Mouse (Mus musculus) liver, adult 2 months (tissue): ENCODE measurements at regions not wholly inside any gene's neighbourhood (a gene's known extent, or its start where the extent isn't known, plus 50 kb on each side); places are given as distances from the start of the nearest gene placed in this dataset.

Experiments
- DNase-seq: peaks from one replicate; pipeline ENCODE4 v3.0.0-alpha.2; 2011; ENCODE audit warnings: low read depth, low spot score; ENCODE audit errors: extremely low read depth
- H3K27ac ChIP-seq: fragments of 200-500 bp; replicated peaks from 2 replicates; pipeline ENCODE4 v1.5.1; 2012; ENCODE audit warnings: low read depth, mild to moderate bottlenecking, control low read depth, inconsistent platforms, low read length; ENCODE audit not compliant: insufficient read depth
- H3K27me3 ChIP-seq: fragments of 200-500 bp; 2 replicates; pipeline ENCODE4 v1.6.1; 2012; ENCODE audit warnings: mild to moderate bottlenecking, moderate library complexity, low read length, inconsistent platforms; ENCODE audit not compliant: control insufficient read depth, insufficient read depth
- H3K36me3 ChIP-seq: fragments of 200-500 bp; 2 replicates; pipeline ENCODE4 v1.6.1; 2012; ENCODE audit warnings: low read length, inconsistent platforms; ENCODE audit not compliant: control insufficient read depth, insufficient read depth
- H3K4me1 ChIP-seq: fragments of 200-500 bp; 2 replicates; pipeline ENCODE4 v1.6.1; 2011; ENCODE audit warnings: low read length; ENCODE audit not compliant: control insufficient read depth, insufficient read depth
- H3K4me3 ChIP-seq: fragments of 200-500 bp; 2 replicates; pipeline ENCODE4 v1.5.1; 2011; ENCODE audit warnings: low read depth, mild to moderate bottlenecking, control low read depth, low read length, moderate library complexity; ENCODE audit not compliant: insufficient read depth
- H3K79me2 ChIP-seq: fragments of 200-500 bp; 2 replicates; pipeline ENCODE4 v1.6.1; 2012; ENCODE audit warnings: inconsistent platforms, mild to moderate bottlenecking, low read length, moderate library complexity; ENCODE audit not compliant: control insufficient read depth, insufficient read depth
- H3K9ac ChIP-seq: fragments of 200-500 bp; 2 replicates; pipeline ENCODE4 v1.6.1; 2012; ENCODE audit warnings: low read depth, mild to moderate bottlenecking, control low read depth, inconsistent platforms, low read length
- CTCF ChIP-seq: fragments of 200-500 bp; IDR thresholded peaks from 2 replicates; pipeline ENCODE4 v1.5.1; 2011; ENCODE audit warnings: low read depth, low read length, control low read depth
- POLR2A ChIP-seq: fragments of 200-500 bp; IDR thresholded peaks from 2 replicates; pipeline ENCODE4 v1.6.1; 2011; ENCODE audit warnings: low read length, control low read depth; ENCODE audit not compliant: insufficient read depth; ENCODE audit errors: extremely low read depth
- WGBS: fragments of 180-500 bp; shearing (Covaris S2); methylation state at CpG from one replicate; pipeline ENCODE4 v1.1.7; 2018; 5-methylcytosine and 5-hydroxymethylcytosine counted together

DNA sequence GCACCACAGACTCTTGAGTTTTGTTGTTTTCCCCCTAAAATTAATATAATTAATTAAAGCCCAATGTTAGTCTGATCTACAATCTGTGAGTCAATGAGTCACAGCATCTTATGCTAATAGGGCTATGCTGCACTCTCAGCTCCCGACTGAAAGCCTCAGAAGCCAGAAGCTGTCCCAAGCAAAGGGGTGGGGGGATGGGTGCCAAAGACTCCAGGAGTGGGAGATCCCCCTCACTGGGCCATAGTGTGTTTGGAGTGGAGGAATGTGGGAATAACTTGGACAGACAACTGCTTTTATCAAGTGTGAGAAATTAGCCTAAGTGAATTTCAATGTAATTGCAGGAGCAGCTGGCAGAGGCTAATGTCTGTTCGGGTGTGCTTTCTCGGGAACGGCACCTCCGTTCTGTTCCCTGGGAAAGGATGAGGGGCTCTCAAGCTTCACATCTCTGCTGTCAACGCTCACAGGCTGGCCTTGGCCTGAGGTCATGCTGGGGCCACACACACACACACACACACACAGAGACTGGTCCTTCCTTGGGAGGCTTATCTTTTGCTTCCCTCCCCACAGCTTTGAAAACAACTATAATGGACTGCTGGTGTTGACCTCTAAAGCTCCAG, 124.2 kb upstream of the 1700016C15Rik start:
- H3K36me3 ChIP-seq = no peaks in the 10 kb centered on the region
- no peak overlapping the region for H3K4me3 ChIP-seq
- H3K9ac ChIP-seq = no peak overlapping the region
- TF ChIP-seq CTCF (no peak), POLR2A (no peak)
- DNase-seq = no peak
- no peaks in the 10 kb centered on the region for H3K79me2 ChIP-seq
- no peak overlapping the region for H3K27ac ChIP-seq
- H3K4me1 ChIP-seq = no peaks in the 10 kb centered on the region
- WGBS = 51% methylated on average over 6 of the region's 6 CpGs
- no peaks in the 10 kb centered on the region for H3K27me3 ChIP-seq

GRCm38 (mm10) chr1:177607565-177607964, 122.0 kb upstream of the 1700016C15Rik start:
- H3K9ac ChIP-seq = no peak overlapping the region
- TF ChIP-seq CTCF (no peak), POLR2A (no peak)
- no peaks in the 10 kb centered on the region for H3K36me3 ChIP-seq
- no peaks in the 10 kb centered on the region for H3K4me1 ChIP-seq
- no peak for DNase-seq
- no peaks in the 10 kb centered on the region for H3K27me3 ChIP-seq
- WGBS = 65% methylated on average over 2 of the region's 2 CpGs
- H3K27ac ChIP-seq = no peak overlapping the region
- no peak overlapping the region for H3K4me3 ChIP-seq
- no peaks in the 10 kb centered on the region for H3K79me2 ChIP-seq

DNA sequence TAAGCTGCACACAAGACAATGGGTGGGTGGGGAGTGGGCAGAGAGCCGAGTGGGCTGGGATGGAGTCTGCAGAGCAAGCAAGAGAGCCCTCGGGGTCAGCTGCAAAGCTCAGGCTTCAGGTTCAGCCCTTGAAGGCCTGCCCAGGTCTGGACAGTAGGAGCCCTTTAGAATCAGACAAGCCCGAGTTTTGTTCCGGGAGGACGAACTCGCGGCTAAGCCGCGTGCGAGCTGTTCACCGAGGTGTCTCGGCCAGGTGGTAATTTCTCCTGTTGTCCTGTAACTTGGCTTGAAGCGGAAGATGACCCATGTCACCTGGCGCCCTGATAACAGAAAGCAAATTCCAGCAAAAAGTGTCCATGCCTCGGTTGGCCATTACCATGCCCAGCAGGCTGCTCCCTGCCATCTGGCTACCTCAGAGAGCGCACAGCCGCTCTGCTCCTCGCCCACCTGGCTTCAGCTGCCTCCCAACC, 121.0 kb upstream of the 1700016C15Rik start:
- WGBS = 90% methylated on average over 18 of the region's 18 CpGs

DNA sequence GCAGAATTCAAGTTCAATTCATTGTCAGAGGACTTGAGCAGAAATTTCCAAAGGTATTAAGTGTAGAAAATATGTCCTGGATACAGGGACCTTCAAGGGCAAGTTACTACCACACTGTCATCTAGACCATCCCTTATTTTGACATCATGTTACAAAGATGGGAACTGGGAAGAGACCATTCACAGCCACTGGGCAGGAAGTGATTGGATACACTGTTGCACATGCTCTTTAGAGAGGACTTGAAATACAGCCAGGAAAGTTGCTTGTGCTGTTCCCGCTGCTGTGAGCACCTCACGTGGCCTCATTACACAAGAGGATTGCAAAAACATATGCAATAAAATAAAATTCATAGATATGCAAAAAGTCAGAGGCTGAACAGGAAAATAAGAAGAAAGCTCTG, 120.4 kb upstream of the 1700016C15Rik start:
- TF ChIP-seq POLR2A = no peak
- TF ChIP-seq CTCF = no peak
- Histone ChIP-seq H3K4me3 (no peak overlapping the region), H3K36me3 (no peaks in the 10 kb centered on the region), H3K4me1 (no peaks in the 10 kb centered on the region), H3K27me3 (no peaks in the 10 kb centered on the region), H3K79me2 (no peaks in the 10 kb centered on the region), H3K27ac (no peak overlapping the region), H3K9ac (no peak overlapping the region)
- no peak for DNase-seq
- 52% methylated on average over 2 of the region's 2 CpGs for WGBS

More for the DNA sequence above, 121.0 kb upstream of the 1700016C15Rik start:
- Histone ChIP-seq H3K27ac (no peak overlapping the region), H3K27me3 (no peaks in the 10 kb centered on the region), H3K4me1 (no peaks in the 10 kb centered on the region), H3K79me2 (no peaks in the 10 kb centered on the region), H3K9ac (no peak overlapping the region), H3K36me3 (no peaks in the 10 kb centered on the region), H3K4me3 (no peak overlapping the region)
- TF ChIP-seq CTCF (no peak), POLR2A (no peak)
- no peak for DNase-seq

DNA sequence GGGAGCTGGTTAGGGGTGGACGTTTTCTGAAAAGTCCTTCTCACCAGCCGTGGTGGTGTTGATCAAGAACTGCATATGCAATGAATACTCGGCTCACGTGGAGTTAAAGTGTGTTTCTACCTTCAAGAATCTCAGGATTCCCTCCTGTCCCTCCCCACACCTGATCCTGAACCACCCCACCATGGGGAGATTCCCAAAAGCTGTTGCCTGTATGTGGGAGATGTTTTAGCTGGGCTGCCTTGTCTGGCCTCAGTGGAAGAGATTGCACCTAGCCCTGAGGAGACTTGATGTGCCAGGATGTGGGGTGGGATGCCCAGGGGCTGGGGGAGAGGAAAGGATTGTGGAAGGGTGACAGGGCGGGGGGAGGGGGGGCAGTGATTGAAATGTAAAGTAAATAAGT, 119.9 kb upstream of the 1700016C15Rik start:
- WGBS = 77% methylated on average over 5 of the region's 5 CpGs
- Histone ChIP-seq H3K4me3 (no peak overlapping the region), H3K27me3 (no peaks in the 10 kb centered on the region), H3K4me1 (no peaks in the 10 kb centered on the region), H3K79me2 (no peaks in the 10 kb centered on the region), H3K36me3 (no peaks in the 10 kb centered on the region), H3K27ac (no peak overlapping the region), H3K9ac (no peak overlapping the region)
- TF ChIP-seq POLR2A (no peak), CTCF (no peak)
- no peak for DNase-seq

DNA sequence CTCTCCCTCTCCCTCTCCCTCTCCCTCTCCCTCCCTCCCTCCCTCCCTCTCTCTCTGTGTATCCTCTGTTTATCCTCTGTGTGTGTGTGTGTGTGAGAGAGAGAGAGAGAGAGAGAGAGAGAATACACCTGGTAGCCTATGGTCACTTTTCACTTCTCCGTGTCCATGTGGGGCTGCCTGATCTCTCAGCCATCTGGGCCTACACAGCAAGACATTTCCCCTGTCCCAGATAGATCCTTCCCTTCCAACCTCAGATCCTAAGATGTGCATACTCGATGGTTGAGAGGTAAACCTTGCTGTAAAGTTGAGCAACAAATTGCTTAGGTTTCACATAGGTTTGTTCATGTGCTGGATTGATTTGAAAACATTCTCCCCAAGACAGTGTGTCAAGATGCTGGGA, 119.5 kb upstream of the 1700016C15Rik start:
- no peaks in the 10 kb centered on the region for H3K4me1 ChIP-seq
- H3K36me3 ChIP-seq = no peaks in the 10 kb centered on the region
- H3K4me3 ChIP-seq = no peak overlapping the region
- no peak for TF ChIP-seq CTCF
- no peak for TF ChIP-seq POLR2A
- H3K79me2 ChIP-seq = no peaks in the 10 kb centered on the region
- no peak for DNase-seq
- no peaks in the 10 kb centered on the region for H3K27me3 ChIP-seq
- no peak overlapping the region for H3K9ac ChIP-seq
- no peak overlapping the region for H3K27ac ChIP-seq
- 66% methylated on average over 2 of the region's 2 CpGs for WGBS
